Mouse (Mus musculus) liver, postnatal 0 days (tissue): ENCODE data around the gene Mrvi1. TPM values are rescaled to one million over a fixed set of nuclear protein-coding genes. Genes with fewer than 3 reads are reported as not detected.

Experiments
- ATAC-seq: fragments of 200-750 bp; cut with Nextera tagmentation; 2 replicates; pipeline ENCODE4 v1.8.0; 2017; ENCODE audit warnings: mild to moderate bottlenecking, moderate library complexity
- DNase-seq: peaks from one replicate; pipeline ENCODE4 v3.0.0-alpha.2; 2016
- H3K27ac ChIP-seq: fragments of 300-500 bp; sonication (generic); 2 replicates; pipeline ENCODE4 v1.5.1; 2014; ENCODE audit warnings: antibody characterized with exemption, moderate library complexity, mild to moderate bottlenecking, low read depth
- H3K27me3 ChIP-seq: fragments of 300-500 bp; sonication (generic); 2 replicates; pipeline ENCODE4 v1.6.1; 2014; ENCODE audit warnings: low read length, control low read depth, mixed read lengths; ENCODE audit not compliant: insufficient read depth
- H3K36me3 ChIP-seq: fragments of 300-500 bp; sonication (generic); replicated peaks from 2 replicates; pipeline ENCODE4 v1.6.1; 2014; ENCODE audit warnings: mild to moderate bottlenecking, control low read depth, low read length, moderate library complexity, mixed read lengths; ENCODE audit not compliant: insufficient read depth
- H3K4me1 ChIP-seq: fragments of 300-500 bp; sonication (generic); 2 replicates; pipeline ENCODE4 v1.6.1; 2014; ENCODE audit warnings: antibody characterized with exemption, mild to moderate bottlenecking, control low read depth; ENCODE audit not compliant: insufficient read depth
- H3K4me2 ChIP-seq: fragments of 300-500 bp; sonication (generic); 2 replicates; pipeline ENCODE4 v1.6.1; 2014; ENCODE audit warnings: low read depth, mild to moderate bottlenecking, low read length, moderate library complexity, mixed read lengths
- H3K4me3 ChIP-seq: fragments of 300-500 bp; sonication (generic); 2 replicates; pipeline ENCODE4 v1.5.1; 2014; ENCODE audit warnings: low read depth, low read length
- H3K9ac ChIP-seq: fragments of 300-500 bp; sonication (generic); replicated peaks from 2 replicates; pipeline ENCODE4 v1.6.1; 2014; ENCODE audit warnings: mild to moderate bottlenecking, moderate library complexity
- H3K9me3 ChIP-seq: fragments of 300-500 bp; sonication (generic); 2 replicates; pipeline ENCODE4 v1.6.1; 2016; ENCODE audit warnings: mild to moderate bottlenecking, control low read depth, low read length, mixed read lengths
- CTCF ChIP-seq: sonication (generic); IDR thresholded peaks from 2 replicates; pipeline ENCODE4 v1.5.1; 2016; ENCODE audit warnings: antibody characterized with exemption, low read depth
- EP300 ChIP-seq: IDR thresholded peaks from 2 replicates; pipeline ENCODE4 v1.6.1; 2016; ENCODE audit warnings: antibody characterized with exemption, low read depth, mild to moderate bottlenecking
- WGBS: fragments of 180-500 bp; shearing (Covaris S2); extraction: QIAGEN DNeasy Blood & Tissue Kit; methylation state at CpG from one replicate; pipeline ENCODE4 v1.1.7; 2014; ENCODE audit not compliant: insufficient replicate concordance; 5-methylcytosine and 5-hydroxymethylcytosine counted together
- polyA plus RNA-seq: library from polyadenylated mRNA; unstranded; fragments of >200 nt; fragmentation: Nextera tagmentation; extraction: Ambion mirVana; gene quantifications from 2 replicates; pipeline ENCODE4 v1.2.1, GENCODE M21; 2015

Gene Mrvi1
- polyA plus RNA-seq, 1 experiment from 2014 or later = 8.4 TPM

DNA sequence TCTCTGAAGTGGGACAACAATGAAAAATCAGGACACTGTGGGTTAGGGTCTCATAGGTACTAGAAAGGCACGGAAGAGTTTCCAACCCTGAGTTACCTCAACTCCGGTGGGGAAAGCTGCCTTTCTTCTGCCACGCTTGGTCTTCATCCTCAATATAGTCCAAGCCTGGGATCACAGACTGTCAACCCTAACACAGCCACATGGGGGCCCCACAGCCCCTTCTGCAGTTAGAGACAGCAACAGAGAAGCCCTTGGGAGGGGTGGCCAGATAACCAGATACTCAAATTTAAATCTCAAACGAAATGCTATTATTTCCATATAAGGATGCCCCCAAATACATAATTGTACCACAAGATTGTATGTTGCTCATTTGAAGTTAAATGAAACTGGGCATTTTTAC lies 503 bp upstream of the Mrvi1 start:
- DNase-seq = peak; percentile 69
- peak; percentile 58; the same call in 1 of the 2 replicates for ATAC-seq
- Histone ChIP-seq H3K9ac (no peak overlapping the region), H3K27ac (peak overlapping the region; percentile 49), H3K4me3 (no peak overlapping the region), H3K4me1 (peaks cover 16% of the 10 kb centered on the region; the same call in 1 of the 2 replicates), H3K27me3 (no peaks in the 10 kb centered on the region), H3K36me3 (no peaks in the 10 kb centered on the region), H3K4me2 (no peak overlapping the region), H3K9me3 (no peaks in the 10 kb centered on the region)
- no peak for TF ChIP-seq EP300
- peak; percentile 82 for TF ChIP-seq CTCF
- WGBS = 35% methylated on average over 4 of the region's 4 CpGs

DNA sequence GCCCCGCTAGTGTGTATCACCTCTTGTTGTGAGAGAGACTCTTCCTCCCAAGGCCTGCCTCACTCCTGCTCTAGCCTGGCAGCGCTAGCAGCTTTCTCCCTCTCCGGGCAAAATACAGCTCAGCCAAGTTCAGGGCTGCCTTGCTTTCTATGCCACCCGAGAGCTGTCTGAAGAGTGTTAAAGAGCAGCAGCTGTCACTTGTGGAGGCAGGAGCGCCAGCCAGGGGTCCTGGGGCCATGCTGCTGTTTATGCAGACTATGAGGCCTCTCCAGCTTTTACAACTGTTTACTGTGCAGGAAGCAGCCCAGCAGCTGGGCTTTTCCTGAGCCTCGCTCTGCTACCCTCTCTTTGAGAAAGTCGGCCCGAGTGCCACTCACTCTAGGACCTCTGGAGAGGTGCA lies 1.2 kb downstream of the Mrvi1 start:
- ATAC-seq (no peak), DNase-seq (no peak)
- Histone ChIP-seq H3K9me3 (no peaks in the 10 kb centered on the region), H3K27me3 (no peaks in the 10 kb centered on the region), H3K4me2 (peak overlapping the region; percentile 35; the same call in 1 of the 2 replicates), H3K4me1 (peaks cover 26% of the 10 kb centered on the region; the same call in 1 of the 2 replicates), H3K9ac (no peak overlapping the region), H3K4me3 (no peak overlapping the region), H3K27ac (peak overlapping the region; percentile 57), H3K36me3 (no peaks in the 10 kb centered on the region)
- TF ChIP-seq EP300 (no peak), CTCF (no peak)
- WGBS = 56% methylated on average over 8 of the region's 8 CpGs

- H3K27me3 ChIP-seq = no peaks in the 10 kb centered on the region
- H3K4me1 ChIP-seq = peaks cover 21% of the 10 kb centered on the region; the same call in 1 of the 2 replicates
- DNase-seq = no peak
- H3K27ac ChIP-seq = 0 out of 2 replicates have a peak overlapping the region, but pooled peaks have one; percentile 7
- no peaks in the 10 kb centered on the region for H3K36me3 ChIP-seq
- no peaks in the 10 kb centered on the region for H3K9me3 ChIP-seq
- no peak overlapping the region for H3K4me3 ChIP-seq
- no peak overlapping the region for H3K9ac ChIP-seq
- 21% methylated on average over 7 of the region's 7 CpGs for WGBS
- ATAC-seq = no peak
- TF ChIP-seq CTCF (no peak), EP300 (no peak)
- no peak overlapping the region for H3K4me2 ChIP-seq
Observed at GRCm38 (mm10) chr7:110977699-110978392, 4.4 kb downstream of the Mrvi1 start.

- no peak overlapping the region for H3K27ac ChIP-seq
- TF ChIP-seq CTCF (no peak), EP300 (no peak)
- H3K27me3 ChIP-seq = no peaks in the 10 kb centered on the region
- DNase-seq (no peak), ATAC-seq (no peak)
- no peak overlapping the region for H3K4me3 ChIP-seq
- no peaks in the 10 kb centered on the region for H3K9me3 ChIP-seq
- no peak overlapping the region for H3K9ac ChIP-seq
- H3K4me2 ChIP-seq = no peak overlapping the region
- H3K4me1 ChIP-seq = peaks cover 16% of the 10 kb centered on the region; the same call in 1 of the 2 replicates
- WGBS = 84% methylated on average over 4 of the region's 4 CpGs
- H3K36me3 ChIP-seq = no peaks in the 10 kb centered on the region
Observed at GRCm38 (mm10) chr7:110973450-110973849, 8.8 kb downstream of the Mrvi1 start.

DNA sequence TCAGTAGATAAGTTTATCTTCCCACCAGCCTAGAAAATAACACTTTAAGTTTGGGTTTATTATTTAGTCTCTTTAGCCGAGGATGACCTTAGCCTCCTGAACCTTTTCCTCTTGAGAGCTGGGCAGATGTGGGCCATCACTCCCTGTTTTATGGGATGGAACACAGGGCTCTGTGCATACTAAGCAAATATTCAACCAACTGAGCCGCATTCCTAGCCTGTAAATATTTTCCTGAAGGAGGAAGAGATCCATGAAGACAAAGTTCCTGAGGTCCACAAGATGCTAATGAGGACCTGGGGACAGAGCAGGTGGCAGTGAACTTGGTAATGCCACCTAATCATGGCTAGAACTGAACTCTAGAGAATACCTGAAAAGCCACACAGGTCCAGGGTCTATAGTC lies 9.5 kb downstream of the Mrvi1 start:
- DNase-seq = no peak
- no peak for TF ChIP-seq CTCF
- no peak for TF ChIP-seq EP300
- Histone ChIP-seq H3K4me1 (peaks cover 12% of the 10 kb centered on the region; the same call in 1 of the 2 replicates), H3K27me3 (no peaks in the 10 kb centered on the region), H3K36me3 (no peaks in the 10 kb centered on the region), H3K4me3 (no peak overlapping the region), H3K9ac (no peak overlapping the region), H3K9me3 (no peaks in the 10 kb centered on the region), H3K27ac (no peak overlapping the region), H3K4me2 (no peak overlapping the region)
- no peak for ATAC-seq
- WGBS = 65% methylated on average over 2 of the region's 2 CpGs

DNA sequence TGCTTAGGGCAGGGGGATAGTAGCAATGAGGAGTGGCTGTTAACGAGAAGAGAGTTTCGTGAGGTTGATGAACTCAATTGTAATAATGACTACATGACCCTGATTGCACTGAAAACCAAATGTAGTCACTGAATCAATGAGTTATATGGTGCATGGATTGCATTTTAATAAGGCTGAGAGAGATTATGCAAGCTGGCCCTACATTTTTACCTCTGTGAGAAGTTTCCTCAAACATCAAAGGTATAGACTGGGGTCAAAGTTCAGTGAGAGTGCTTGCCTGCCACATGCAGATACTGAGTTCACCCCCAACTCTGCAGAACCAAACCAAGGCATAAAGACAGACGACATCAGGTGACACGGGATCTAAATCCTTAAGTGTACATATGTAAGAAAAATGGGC lies 14.9 kb downstream of the Mrvi1 start:
- peaks cover 22% of the 10 kb centered on the region for H3K4me1 ChIP-seq
- no peaks in the 10 kb centered on the region for H3K9me3 ChIP-seq
- no peak overlapping the region for H3K9ac ChIP-seq
- TF ChIP-seq EP300 = no peak
- no peak for TF ChIP-seq CTCF
- H3K27me3 ChIP-seq = no peaks in the 10 kb centered on the region
- no peaks in the 10 kb centered on the region for H3K36me3 ChIP-seq
- no peak overlapping the region for H3K27ac ChIP-seq
- no peak overlapping the region for H3K4me3 ChIP-seq
- whole genome bisulfite sequencing = 71% methylated on average over 4 of the region's 4 CpGs
- no peak overlapping the region for H3K4me2 ChIP-seq
- DNase-seq = no peak
- no peak for ATAC-seq
